Mouse (Mus musculus) lung, postnatal 0 days (tissue): ENCODE results near the gene Spns3. TPM values are rescaled to one million over a fixed set of nuclear protein-coding genes. Genes with fewer than 3 reads are reported as not detected.

Experiments
- ATAC-seq: fragments of 200-750 bp; cut with Nextera tagmentation; 2 replicates; pipeline ENCODE4 v1.8.0; 2017; ENCODE audit warnings: moderate library complexity
- DNase-seq: peaks from one replicate; pipeline ENCODE4 v3.0.0-alpha.2; 2016; ENCODE audit warnings: low spot score
- H3K27ac ChIP-seq: fragments of 300-500 bp; sonication (generic); 2 replicates; pipeline ENCODE4 v1.5.1; 2014; ENCODE audit warnings: antibody characterized with exemption, mild to moderate bottlenecking, low read length, mixed read lengths
- H3K27me3 ChIP-seq: fragments of 300-500 bp; sonication (generic); replicated peaks from 2 replicates; pipeline ENCODE4 v1.6.1; 2014; ENCODE audit warnings: low read length, mixed read lengths; ENCODE audit not compliant: insufficient read depth
- H3K36me3 ChIP-seq: fragments of 300-500 bp; sonication (generic); 2 replicates; pipeline ENCODE4 v1.6.1; 2014; ENCODE audit warnings: low read length, mixed read lengths; ENCODE audit not compliant: insufficient read depth
- H3K4me1 ChIP-seq: fragments of 300-500 bp; sonication (generic); 2 replicates; pipeline ENCODE4 v1.6.1; 2014; ENCODE audit warnings: antibody characterized with exemption, low read depth, low read length, mixed read lengths; ENCODE audit not compliant: insufficient read depth
- H3K4me2 ChIP-seq: fragments of 300-500 bp; sonication (generic); replicated peaks from 2 replicates; pipeline ENCODE4 v1.6.1; 2014; ENCODE audit warnings: low read depth, mild to moderate bottlenecking, low read length, moderate library complexity, mixed read lengths
- H3K4me3 ChIP-seq: fragments of 300-500 bp; sonication (generic); 2 replicates; pipeline ENCODE4 v1.5.1; 2014; ENCODE audit warnings: low read depth, low read length
- H3K9ac ChIP-seq: fragments of 300-500 bp; sonication (generic); replicated peaks from 2 replicates; pipeline ENCODE4 v1.6.1; 2014; ENCODE audit warnings: low read depth, mild to moderate bottlenecking
- H3K9me3 ChIP-seq: fragments of 300-500 bp; sonication (generic); 2 replicates; pipeline ENCODE4 v1.6.1; 2016; ENCODE audit warnings: low read length, mixed read lengths
- CTCF ChIP-seq: IDR thresholded peaks from 2 replicates; pipeline ENCODE4 v1.5.1; 2016; ENCODE audit warnings: antibody characterized with exemption, mild to moderate bottlenecking
- EP300 ChIP-seq: IDR thresholded peaks from 2 replicates; pipeline ENCODE4 v1.6.1; 2016; ENCODE audit warnings: antibody characterized with exemption, mild to moderate bottlenecking, control low read depth
- WGBS: fragments of 180-500 bp; shearing (Covaris S2); extraction: QIAGEN DNeasy Blood & Tissue Kit; methylation state at CpG from one replicate; pipeline ENCODE4 v1.1.7; 2014; 5-methylcytosine and 5-hydroxymethylcytosine counted together
- polyA plus RNA-seq: library from polyadenylated mRNA; unstranded; fragments of >200 nt; fragmentation: Nextera tagmentation; extraction: Ambion mirVana; gene quantifications from 2 replicates; pipeline ENCODE4 v1.2.1, GENCODE M21; 2015

The Spns3 gene
- polyA plus RNA-seq, 1 experiment from 2014 or later: 0.06 TPM

GRCm38 (mm10) chr11:72476074-72476625 is 74.2 kb downstream of the Spns3 start:
- Histone ChIP-seq H3K9ac (no peak overlapping the region), H3K9me3 (no peaks in the 10 kb centered on the region), H3K4me1 (peaks cover 16% of the 10 kb centered on the region), H3K4me2 (no peak overlapping the region), H3K4me3 (no peak overlapping the region), H3K27ac (no peak overlapping the region), H3K27me3 (no peaks in the 10 kb centered on the region), H3K36me3 (no peaks in the 10 kb centered on the region)
- ATAC-seq: no peak
- no peak for DNase-seq
- no peak for TF ChIP-seq EP300
- TF ChIP-seq CTCF: no peak
- WGBS: 83% methylated on average over 7 of the region's 7 CpGs

DNA sequence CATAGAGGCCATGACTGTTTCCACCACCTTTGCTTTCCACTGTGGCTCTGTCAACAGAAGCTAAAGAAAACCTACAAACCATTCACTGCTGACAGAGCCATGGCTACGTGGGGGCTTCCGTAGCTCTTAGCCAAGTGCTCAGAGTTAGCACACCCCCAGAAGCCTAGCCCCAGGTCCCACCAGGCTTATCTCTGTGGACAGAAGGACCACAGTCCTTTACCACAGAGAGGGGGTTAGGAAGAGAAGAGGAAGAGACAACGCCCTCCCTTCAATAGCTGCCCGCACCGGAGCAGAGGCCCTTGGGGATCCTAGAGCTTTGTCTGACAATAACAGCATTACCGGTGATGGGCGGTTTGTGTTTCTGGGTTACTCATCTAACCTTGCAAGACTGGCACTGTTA is 74.9 kb downstream of the Spns3 start:
- WGBS: 50% methylated on average over 7 of the region's 7 CpGs
- TF ChIP-seq CTCF: no peak
- no peak for TF ChIP-seq EP300
- no peaks in the 10 kb centered on the region for H3K27me3 ChIP-seq
- H3K36me3 ChIP-seq: no peaks in the 10 kb centered on the region
- ATAC-seq (no peak), DNase-seq (no peak)
- no peak overlapping the region for H3K27ac ChIP-seq
- H3K4me3 ChIP-seq: no peak overlapping the region
- no peak overlapping the region for H3K4me2 ChIP-seq
- no peak overlapping the region for H3K9ac ChIP-seq
- no peaks in the 10 kb centered on the region for H3K9me3 ChIP-seq
- H3K4me1 ChIP-seq: peaks cover 19% of the 10 kb centered on the region

- Histone ChIP-seq H3K9ac (no peak overlapping the region), H3K4me1 (peaks cover 23% of the 10 kb centered on the region), H3K4me3 (no peak overlapping the region), H3K27me3 (no peaks in the 10 kb centered on the region), H3K4me2 (no peak overlapping the region), H3K36me3 (no peaks in the 10 kb centered on the region), H3K9me3 (no peaks in the 10 kb centered on the region), H3K27ac (0 out of 2 replicates have a peak overlapping the region, but pooled peaks have one; percentile 3)
- TF ChIP-seq CTCF (no peak), EP300 (no peak)
- 72% methylated on average over 3 of the region's 3 CpGs for WGBS
- no peak for ATAC-seq
- DNase-seq: no peak
Measured at GRCm38 (mm10) chr11:72474926-72475325, 75.4 kb downstream of the Spns3 start.

DNA sequence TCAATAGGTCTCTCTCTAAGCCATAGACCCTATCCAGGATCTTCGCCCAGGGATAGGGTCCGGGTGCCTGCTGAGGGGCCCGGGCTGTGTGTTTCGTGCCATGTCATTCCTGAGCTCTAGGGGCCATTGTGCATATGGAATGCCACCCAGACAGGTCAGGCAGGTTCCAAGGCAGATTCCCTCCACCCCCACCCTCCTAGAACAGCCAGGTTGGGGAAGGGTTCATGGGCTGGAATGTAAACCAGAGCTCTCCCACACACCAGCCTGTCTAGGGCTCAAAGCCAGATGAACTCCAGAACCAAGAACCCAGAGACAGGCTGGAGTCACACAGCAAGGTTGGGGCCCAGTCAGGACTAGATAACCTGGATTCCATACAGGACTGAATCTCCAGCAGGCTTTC is 76.8 kb downstream of the Spns3 start:
- Histone ChIP-seq H3K9ac (no peak overlapping the region), H3K9me3 (no peaks in the 10 kb centered on the region), H3K4me1 (peaks cover 35% of the 10 kb centered on the region), H3K27ac (peak overlapping the region; percentile 74), H3K4me3 (no peak overlapping the region), H3K4me2 (no peak overlapping the region), H3K36me3 (no peaks in the 10 kb centered on the region), H3K27me3 (no peaks in the 10 kb centered on the region)
- DNase-seq: peak; percentile 71
- WGBS: 64% methylated on average over 4 of the region's 4 CpGs
- peak; percentile 66 for ATAC-seq
- TF ChIP-seq CTCF (no peak), EP300 (peak; percentile 69)

DNA sequence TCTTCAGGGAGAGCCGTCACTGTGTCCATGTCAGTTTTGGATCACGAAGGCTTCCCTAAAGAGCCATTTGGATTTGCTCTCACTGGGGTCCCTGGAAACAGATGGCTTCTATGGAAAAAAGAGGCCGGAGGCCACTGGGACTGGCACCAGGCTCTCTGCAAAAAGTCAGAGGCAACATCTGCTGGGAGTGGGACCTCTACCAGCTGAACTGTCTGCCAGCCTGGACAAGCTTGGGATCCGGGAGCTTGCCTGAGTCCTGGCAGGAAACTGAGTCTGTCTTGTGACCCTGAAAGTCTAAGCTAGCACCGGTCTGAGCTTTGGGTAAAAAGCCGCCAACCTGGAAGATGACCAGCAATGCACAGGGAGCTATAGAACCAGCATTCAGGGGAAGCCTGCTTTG is 78.9 kb downstream of the Spns3 start:
- Histone ChIP-seq H3K9ac (no peak overlapping the region), H3K4me1 (peaks cover 36% of the 10 kb centered on the region), H3K9me3 (no peaks in the 10 kb centered on the region), H3K27ac (peak overlapping the region; percentile 74), H3K4me3 (no peak overlapping the region), H3K27me3 (no peaks in the 10 kb centered on the region), H3K4me2 (no peak overlapping the region), H3K36me3 (no peaks in the 10 kb centered on the region)
- ATAC-seq (no peak), DNase-seq (no peak)
- TF ChIP-seq EP300: no peak
- TF ChIP-seq CTCF: no peak
- WGBS: 64% methylated on average over 6 of the region's 6 CpGs

DNA sequence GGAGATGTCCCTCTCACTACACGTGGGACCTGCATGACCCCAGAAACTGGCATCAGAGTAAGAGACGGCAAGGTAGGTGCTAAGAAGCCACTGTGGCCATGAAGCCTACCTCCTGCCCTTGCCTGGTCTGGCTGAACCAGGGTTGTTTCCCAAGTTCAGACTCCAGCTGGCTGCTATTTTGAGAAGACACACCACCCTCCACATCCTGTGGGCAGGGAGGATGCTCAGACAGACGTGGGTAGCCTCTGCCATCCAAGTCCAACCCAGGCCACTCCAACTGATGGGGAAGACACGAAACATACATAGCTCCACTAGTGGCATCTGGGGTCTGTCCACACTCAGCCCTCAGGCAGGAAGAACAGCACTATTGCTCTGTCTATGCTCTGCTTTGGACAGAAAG is 80.3 kb downstream of the Spns3 start:
- Histone ChIP-seq H3K36me3 (no peaks in the 10 kb centered on the region), H3K4me1 (peaks cover 41% of the 10 kb centered on the region), H3K4me2 (no peak overlapping the region), H3K9me3 (no peaks in the 10 kb centered on the region), H3K4me3 (no peak overlapping the region), H3K27me3 (no peaks in the 10 kb centered on the region), H3K9ac (no peak overlapping the region), H3K27ac (peak overlapping the region; percentile 78)
- WGBS: 45% methylated on average over 4 of the region's 4 CpGs
- DNase-seq (no peak), ATAC-seq (no peak)
- TF ChIP-seq EP300: no peak
- no peak for TF ChIP-seq CTCF

DNA sequence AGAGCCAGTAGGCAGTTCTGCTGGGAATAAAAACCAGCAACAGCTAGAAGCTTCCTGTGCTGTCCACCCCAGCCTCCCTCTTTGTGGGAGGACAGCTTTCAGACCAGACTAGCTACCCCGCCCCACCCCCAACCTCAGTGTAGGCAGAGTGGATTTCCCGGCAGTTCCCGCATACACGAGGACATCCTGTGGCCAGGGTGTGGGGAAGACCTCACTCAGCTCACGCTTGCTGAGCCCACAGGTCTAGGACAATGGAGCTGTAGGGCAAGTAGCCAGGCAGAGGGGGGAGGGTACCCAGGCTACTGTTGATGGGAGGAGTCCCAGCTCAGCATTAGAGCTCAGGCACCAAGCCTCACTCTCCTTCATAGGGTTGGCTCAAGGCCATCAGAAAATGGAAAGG is 81.1 kb downstream of the Spns3 start:
- TF ChIP-seq EP300 (peak; percentile 81), CTCF (0 out of 2 replicates have a peak, but pooled peaks have one; percentile 3)
- peak; percentile 82 for DNase-seq
- no peaks in the 10 kb centered on the region for H3K36me3 ChIP-seq

More for the DNA sequence above, 81.1 kb downstream of the Spns3 start:
- ATAC-seq: peak; percentile 72
- no peak overlapping the region for H3K4me2 ChIP-seq
- H3K9ac ChIP-seq: no peak overlapping the region
- H3K27me3 ChIP-seq: no peaks in the 10 kb centered on the region
- no peaks in the 10 kb centered on the region for H3K9me3 ChIP-seq
- WGBS: 13% methylated on average over 5 of the region's 5 CpGs
- peaks cover 43% of the 10 kb centered on the region for H3K4me1 ChIP-seq
- peak overlapping the region; percentile 78 for H3K27ac ChIP-seq
- no peak overlapping the region for H3K4me3 ChIP-seq
